In the genomic region with DNA sequence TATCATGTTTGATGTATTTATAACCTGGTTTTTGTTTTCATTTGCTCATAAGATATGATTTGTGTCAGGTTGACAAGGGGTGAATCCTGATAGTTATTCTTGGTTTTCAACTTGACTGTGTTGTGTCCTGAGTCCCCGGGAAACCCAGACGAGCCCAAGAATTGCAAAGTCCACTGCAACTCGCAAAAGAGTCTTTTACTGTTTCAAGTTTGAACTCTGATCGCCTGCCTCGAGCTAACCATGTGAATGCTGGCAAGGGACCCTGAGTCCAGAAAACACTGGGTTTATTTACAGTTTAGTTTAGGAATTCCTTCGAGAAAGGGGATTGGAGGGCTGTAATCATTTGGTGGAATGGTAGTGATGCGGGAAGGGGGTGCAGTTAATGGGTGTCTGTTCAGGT, we compare ENCODE assay signal across 24 mouse cellular contexts. TPM values are rescaled to one million over a fixed set of nuclear protein-coding genes. Genes with fewer than 3 reads are reported as not detected.
"Had no signal": no experiment of that assay in that cellular context is flagged by ENCODE, and none has a peak within 500 bp of the region (broad histone marks: within the 10 kb centered on the region; RNA-seq: fewer than 3 reads in every experiment).

No protein-coding gene starts in this region.

- ATAC-seq: intestine, postnatal 0 days; liver, postnatal 0 days; lung, postnatal 0 days; midbrain, embryonic 15.5 days had no signal

- H3K27me3 ChIP-seq: limb, embryonic 12.5 days; limb, embryonic 15.5 days; midbrain, embryonic 12.5 days; midbrain, embryonic 15.5 days; neural tube, embryonic 12.5 days; neural tube, embryonic 15.5 days; stomach, embryonic 15.5 days had no signal

- H3K27ac ChIP-seq: limb, embryonic 12.5 days; limb, embryonic 15.5 days; liver, embryonic 14.5 days; macrophage; midbrain, embryonic 12.5 days; midbrain, embryonic 15.5 days; neural tube, embryonic 12.5 days; neural tube, embryonic 15.5 days; stomach, embryonic 15.5 days had no signal

- H3K9ac ChIP-seq: limb, embryonic 12.5 days; limb, embryonic 15.5 days; liver, embryonic 14.5 days; liver, postnatal 0 days; lung, embryonic 14.5 days; midbrain, embryonic 12.5 days; midbrain, embryonic 15.5 days; neural tube, embryonic 12.5 days; neural tube, embryonic 15.5 days; stomach, embryonic 15.5 days had no signal

- H3K4me2 ChIP-seq: limb, embryonic 12.5 days; limb, embryonic 15.5 days; liver, embryonic 11.5 days; lung, embryonic 14.5 days; midbrain, embryonic 12.5 days; midbrain, embryonic 15.5 days; neural tube, embryonic 12.5 days; neural tube, embryonic 15.5 days; stomach, embryonic 15.5 days had no signal

- H3K4me1 ChIP-seq: limb, embryonic 12.5 days; limb, embryonic 15.5 days; midbrain, embryonic 12.5 days; midbrain, embryonic 15.5 days; neural tube, embryonic 12.5 days; neural tube, embryonic 15.5 days; stomach, embryonic 15.5 days had no signal

- H3K36me3 ChIP-seq: limb, embryonic 12.5 days; limb, embryonic 15.5 days; midbrain, embryonic 12.5 days; midbrain, embryonic 15.5 days; neural tube, embryonic 12.5 days; neural tube, embryonic 15.5 days; stomach, embryonic 15.5 days had no signal

- H3K9me3 ChIP-seq: limb, embryonic 12.5 days; limb, embryonic 15.5 days; midbrain, embryonic 12.5 days; midbrain, embryonic 15.5 days; neural tube, embryonic 12.5 days; neural tube, embryonic 15.5 days; stomach, embryonic 15.5 days had no signal

- H3K4me3 ChIP-seq: limb, embryonic 12.5 days; limb, embryonic 15.5 days; midbrain, embryonic 12.5 days; midbrain, embryonic 15.5 days; neural tube, embryonic 12.5 days; neural tube, embryonic 15.5 days; stomach, embryonic 15.5 days had no signal

- DNase-seq: layer of hippocampus, postnatal 36 days; left cerebral cortex, postnatal 4 days; liver, postnatal 0 days; lung, embryonic 14.5 days; right cerebral cortex, adult 18-20 months; right cerebral cortex, postnatal 14 days; right cerebral cortex, postnatal 4 days; spleen, adult 18-20 months; thymus, postnatal 36 days had no signal

RNA-seq across cellular contexts. Expression of a gene that starts 14.0 kb away (rescaled TPM):
- total RNA-seq: megakaryocyte, adult 5-6 weeks had no signal
- polyA plus RNA-seq: intestine, postnatal 0 days; limb, embryonic 12.5 days; limb, embryonic 15.5 days; liver, embryonic 11.5 days; liver, embryonic 14.5 days; liver, postnatal 0 days; lung, embryonic 14.5 days; lung, postnatal 0 days; macrophage; stomach, embryonic 15.5 days; thymus, postnatal 0 days; urinary bladder, adult 2 months had no signal
